Mouse (Mus musculus): ENCODE measurements at regions not wholly inside any gene's neighbourhood (a gene's known extent, or its start where the extent isn't known, plus 50 kb on each side); places are given as distances from the start of the nearest gene placed in this dataset.
A peak's percentile ranks its signal among the peaks of the same experiment; 100 is the strongest.

- 74% methylated on average over 8 of the region's 8 CpGs for WGBS
- Histone ChIP-seq H3K4me1 (ENCODE audit: control insufficient read depth, insufficient read depth) (no peaks in the 10 kb centered on the region), H3K4me2 (ENCODE audit: low read depth, low read length) (no peak overlapping the region), H3K9ac (replicated peaks; ENCODE audit: low read depth, low read length) (no peak overlapping the region), H3K9me3 (replicated peaks; ENCODE audit: control insufficient read depth, low read length) (0 out of 2 replicates have a peak, but pooled peaks cover 3% of the 10 kb centered on the region), H3K27me3 (ENCODE audit: control insufficient read depth, insufficient read depth, low read length) (no peaks in the 10 kb centered on the region), H3K36me3 (replicated peaks; ENCODE audit: control insufficient read depth, insufficient read depth, low read length) (no peaks in the 10 kb centered on the region), H3K4me3 (ENCODE audit: low read depth, low read length) (no peak overlapping the region), H3K27ac (ENCODE audit: low read depth) (no peak overlapping the region)
- no peak for DNase-seq (ENCODE audit: low spot score)
- no peak for TF ChIP-seq EP300 (IDR thresholded peaks at IDR 0.05; ENCODE audit: low read depth)
- TF ChIP-seq CTCF (IDR thresholded peaks at IDR 0.05; ENCODE audit: low read depth): no peak
- ATAC-seq (ENCODE audit: insufficient read depth, low read depth): no peak
These were observed 460.1 kb upstream of the Smc2 start for GRCm38 (mm10) chr4:51978962-51979361.

GRCm38 (mm10) chr4:51992482-51992881 lies 446.6 kb upstream of the Smc2 start:
- WGBS: 76% methylated on average over 2 of the region's 2 CpGs
- DNase-seq (ENCODE audit: low spot score): no peak
- Histone ChIP-seq H3K27ac (ENCODE audit: low read depth) (no peak overlapping the region), H3K27me3 (ENCODE audit: control insufficient read depth, insufficient read depth, low read length) (no peaks in the 10 kb centered on the region), H3K36me3 (replicated peaks; ENCODE audit: control insufficient read depth, insufficient read depth, low read length) (no peaks in the 10 kb centered on the region), H3K9me3 (replicated peaks; ENCODE audit: control insufficient read depth, low read length) (no peaks in the 10 kb centered on the region), H3K9ac (replicated peaks; ENCODE audit: low read depth, low read length) (no peak overlapping the region), H3K4me3 (ENCODE audit: low read depth, low read length) (no peak overlapping the region), H3K4me1 (ENCODE audit: control insufficient read depth, insufficient read depth) (no peaks in the 10 kb centered on the region), H3K4me2 (ENCODE audit: low read depth, low read length) (no peak overlapping the region)
- ATAC-seq (ENCODE audit: insufficient read depth, low read depth): no peak
- TF ChIP-seq EP300 (IDR thresholded peaks at IDR 0.05; ENCODE audit: low read depth) (no peak), CTCF (IDR thresholded peaks at IDR 0.05; ENCODE audit: low read depth) (no peak)

- Histone ChIP-seq H3K9ac (replicated peaks; ENCODE audit: low read depth, low read length) (no peak overlapping the region), H3K27ac (ENCODE audit: low read depth) (no peak overlapping the region), H3K4me1 (ENCODE audit: control insufficient read depth, insufficient read depth) (no peaks in the 10 kb centered on the region)
These were observed 402.2 kb upstream of the Smc2 start for GRCm38 (mm10) chr4:52036765-52037353.

GRCm38 (mm10) chr4:52043404-52043803 lies 395.6 kb upstream of the Smc2 start:
- ATAC-seq (ENCODE audit: insufficient read depth, low read depth) (peak; percentile 90), DNase-seq (ENCODE audit: low spot score) (peak; percentile 69)
- H3K27me3 ChIP-seq (ENCODE audit: control insufficient read depth, insufficient read depth, low read length): no peaks in the 10 kb centered on the region
- H3K9ac ChIP-seq (replicated peaks; ENCODE audit: low read depth, low read length): no peak overlapping the region
- H3K4me3 ChIP-seq (ENCODE audit: low read depth, low read length): no peak overlapping the region
- no peak overlapping the region for H3K4me2 ChIP-seq (ENCODE audit: low read depth, low read length)
- no peaks in the 10 kb centered on the region for H3K36me3 ChIP-seq (replicated peaks; ENCODE audit: control insufficient read depth, insufficient read depth, low read length)
- peak overlapping the region; percentile 71 for H3K27ac ChIP-seq (ENCODE audit: low read depth)
- no peaks in the 10 kb centered on the region for H3K4me1 ChIP-seq (ENCODE audit: control insufficient read depth, insufficient read depth)
- 41% methylated on average over 1 of the region's 1 CpGs for WGBS
- peak; percentile 42; the same call in 1 of the 2 replicates for TF ChIP-seq EP300 (IDR thresholded peaks at IDR 0.05; ENCODE audit: low read depth)
- no peak for TF ChIP-seq CTCF (IDR thresholded peaks at IDR 0.05; ENCODE audit: low read depth)
- H3K9me3 ChIP-seq (replicated peaks; ENCODE audit: control insufficient read depth, low read length): no peaks in the 10 kb centered on the region

More at GRCm38 (mm10) chr4:52036765-52037353, 402.2 kb upstream of the Smc2 start:
- 25% methylated on average over 11 of the region's 11 CpGs for WGBS
- TF ChIP-seq EP300 (IDR thresholded peaks at IDR 0.05; ENCODE audit: low read depth): no peak
- no peak for TF ChIP-seq CTCF (IDR thresholded peaks at IDR 0.05; ENCODE audit: low read depth)
- 0 out of 2 replicates have a peak overlapping the region, but pooled peaks have one; percentile 12 for H3K4me2 ChIP-seq (ENCODE audit: low read depth, low read length)
- H3K27me3 ChIP-seq (ENCODE audit: control insufficient read depth, insufficient read depth, low read length): no peaks in the 10 kb centered on the region
- ATAC-seq (ENCODE audit: insufficient read depth, low read depth): no peak
- H3K9me3 ChIP-seq (replicated peaks; ENCODE audit: control insufficient read depth, low read length): no peaks in the 10 kb centered on the region
- H3K36me3 ChIP-seq (replicated peaks; ENCODE audit: control insufficient read depth, insufficient read depth, low read length): no peaks in the 10 kb centered on the region
- no peak overlapping the region for H3K4me3 ChIP-seq (ENCODE audit: low read depth, low read length)
- no peak for DNase-seq (ENCODE audit: low spot score)

GRCm38 (mm10) chr4:52050948-52051347 lies 388.1 kb upstream of the Smc2 start:
- no peaks in the 10 kb centered on the region for H3K36me3 ChIP-seq (replicated peaks; ENCODE audit: control insufficient read depth, insufficient read depth, low read length)
- no peak overlapping the region for H3K9ac ChIP-seq (replicated peaks; ENCODE audit: low read depth, low read length)
- no peaks in the 10 kb centered on the region for H3K27me3 ChIP-seq (ENCODE audit: control insufficient read depth, insufficient read depth, low read length)
- no peak overlapping the region for H3K27ac ChIP-seq (ENCODE audit: low read depth)
- no peaks in the 10 kb centered on the region for H3K9me3 ChIP-seq (replicated peaks; ENCODE audit: control insufficient read depth, low read length)
- no peak for TF ChIP-seq EP300 (IDR thresholded peaks at IDR 0.05; ENCODE audit: low read depth)
- TF ChIP-seq CTCF (IDR thresholded peaks at IDR 0.05; ENCODE audit: low read depth): no peak
- no peak overlapping the region for H3K4me3 ChIP-seq (ENCODE audit: low read depth, low read length)
- WGBS: 75% methylated on average over 4 of the region's 4 CpGs
- H3K4me2 ChIP-seq (ENCODE audit: low read depth, low read length): no peak overlapping the region
- ATAC-seq (ENCODE audit: insufficient read depth, low read depth) (no peak), DNase-seq (ENCODE audit: low spot score) (no peak)
- 0 out of 2 replicates have a peak, but pooled peaks cover 1% of the 10 kb centered on the region for H3K4me1 ChIP-seq (ENCODE audit: control insufficient read depth, insufficient read depth)

GRCm38 (mm10) chr4:52056031-52056430 lies 383.0 kb upstream of the Smc2 start:
- ATAC-seq (ENCODE audit: insufficient read depth, low read depth) (no peak), DNase-seq (ENCODE audit: low spot score) (no peak)
- TF ChIP-seq CTCF (IDR thresholded peaks at IDR 0.05; ENCODE audit: low read depth): no peak
- TF ChIP-seq EP300 (IDR thresholded peaks at IDR 0.05; ENCODE audit: low read depth): no peak
- Histone ChIP-seq H3K4me1 (ENCODE audit: control insufficient read depth, insufficient read depth) (0 out of 2 replicates have a peak, but pooled peaks cover 4% of the 10 kb centered on the region), H3K27ac (ENCODE audit: low read depth) (no peak overlapping the region), H3K27me3 (ENCODE audit: control insufficient read depth, insufficient read depth, low read length) (no peaks in the 10 kb centered on the region), H3K9me3 (replicated peaks; ENCODE audit: control insufficient read depth, low read length) (no peaks in the 10 kb centered on the region), H3K4me3 (ENCODE audit: low read depth, low read length) (no peak overlapping the region), H3K9ac (replicated peaks; ENCODE audit: low read depth, low read length) (no peak overlapping the region), H3K4me2 (ENCODE audit: low read depth, low read length) (no peak overlapping the region), H3K36me3 (replicated peaks; ENCODE audit: control insufficient read depth, insufficient read depth, low read length) (no peaks in the 10 kb centered on the region)

All from heart, postnatal 0 days (tissue).